ENCODE assay signal across 9 mouse cellular contexts in genomic region chr5:33689852-33690645, GRCm38 (mm10). TPM values are rescaled to one million over a fixed set of nuclear protein-coding genes. Genes with fewer than 3 reads are reported as not detected.
DNase-seq lines count a peak whose midpoint lies in the region; ATAC-seq and TF ChIP-seq lines count a peak whose summit lies in the region.
"Had no signal": no experiment of that assay in that cellular context is flagged by ENCODE, and none has a peak within 500 bp of the region (broad histone marks: within the 10 kb centered on the region; RNA-seq: fewer than 3 reads in every experiment).

No protein-coding gene starts in this region.

- H3K9ac ChIP-seq in heart, postnatal 0 days (replicated peaks; ENCODE audit: low read depth, low read length), result no peak overlapping the region
- H3K9ac ChIP-seq in midbrain, embryonic 16.5 days (ENCODE audit: low read depth, low read length), result no peak overlapping the region

- peaks cover 11% of the 10 kb centered on the region for H3K4me1 ChIP-seq in heart, postnatal 0 days (ENCODE audit: control insufficient read depth, insufficient read depth)
- H3K4me1 ChIP-seq in midbrain, embryonic 16.5 days (ENCODE audit: control insufficient read depth, insufficient read depth, low read length), result peaks cover 16% of the 10 kb centered on the region

- no peak for TF ChIP-seq CTCF in heart, postnatal 0 days (IDR thresholded peaks at IDR 0.05; ENCODE audit: low read depth)

- H3K9me3 ChIP-seq in heart, postnatal 0 days (replicated peaks; ENCODE audit: control insufficient read depth, low read length), result no peaks in the 10 kb centered on the region
- H3K9me3 ChIP-seq in midbrain, embryonic 16.5 days (replicated peaks; ENCODE audit: control insufficient read depth, low read length, poor library complexity, severe bottlenecking), result no peaks in the 10 kb centered on the region
- H3K9me3 ChIP-seq: megakaryocyte, embryonic 14.5 days had no signal

- no peaks in the 10 kb centered on the region for H3K27me3 ChIP-seq in heart, postnatal 0 days (ENCODE audit: control insufficient read depth, insufficient read depth, low read length)
- peaks cover 24% of the 10 kb centered on the region for H3K27me3 ChIP-seq in midbrain, embryonic 16.5 days (ENCODE audit: control insufficient read depth, insufficient read depth, low read depth, low read length)

- TF ChIP-seq EP300 in heart, postnatal 0 days (IDR thresholded peaks at IDR 0.05; ENCODE audit: low read depth), result no peak

- peak; percentile 22 for DNase-seq in gastrocnemius, adult 18-20 months (ENCODE audit: low spot score)
- no peak for DNase-seq in gastrocnemius, postnatal 4 days (ENCODE audit: low spot score in 2 of 2)
- DNase-seq in heart, postnatal 0 days (ENCODE audit: low spot score), result peak; percentile 37
- DNase-seq in kidney, postnatal 36 days, result peak; percentile 62 to 82
- no peak for DNase-seq in yolk sac, embryonic 10.5 days (ENCODE audit: low spot score)
- no peak for DNase-seq in ovary, adult 18-20 months (ENCODE audit: low spot score)
- DNase-seq in left cerebral cortex, postnatal 4 days, result no peak

- H3K36me3 ChIP-seq in heart, postnatal 0 days (replicated peaks; ENCODE audit: control insufficient read depth, insufficient read depth, low read length), result no peaks in the 10 kb centered on the region
- H3K36me3 ChIP-seq in midbrain, embryonic 16.5 days (ENCODE audit: control insufficient read depth, insufficient read depth, low read length), result no peaks in the 10 kb centered on the region

- H3K27ac ChIP-seq in heart, postnatal 0 days (ENCODE audit: low read depth), result peak overlapping the region; percentile 67
- H3K27ac ChIP-seq in midbrain, embryonic 16.5 days (ENCODE audit: low read length), result peak overlapping the region; percentile 42; the same call in 1 of the 2 replicates

- H3K4me2 ChIP-seq in heart, postnatal 0 days (ENCODE audit: low read depth, low read length), result no peak overlapping the region
- H3K4me2 ChIP-seq in midbrain, embryonic 16.5 days (ENCODE audit: low read length), result peak overlapping the region; percentile 14; the same call in 1 of the 2 replicates

- ATAC-seq in heart, postnatal 0 days (ENCODE audit: insufficient read depth, low read depth), result peak; percentile 68
- peak; percentile 30; the same call in 1 of the 2 replicates for ATAC-seq in midbrain, embryonic 16.5 days

- intact Hi-C loops in left cerebral cortex, postnatal 4 days (cut with DNase I), result loop anchor here (5.0 kb wide), 1 partner anchor 37 kb away; no protein-coding TSS in a partner anchor

- 69% methylated on average over 11 of the region's 11 CpGs for WGBS in heart, postnatal 0 days
- WGBS in midbrain, embryonic 16.5 days, result 57% methylated on average over 11 of the region's 11 CpGs

- no peak overlapping the region for H3K4me3 ChIP-seq in heart, postnatal 0 days (ENCODE audit: low read depth, low read length)
- no peak overlapping the region for H3K4me3 ChIP-seq in midbrain, embryonic 16.5 days (ENCODE audit: low read depth, low read length)
- H3K4me3 ChIP-seq: megakaryocyte, embryonic 14.5 days had no signal

RNA-seq across cellular contexts. Expression of gene Fgfr3, which starts 31.4 kb away (rescaled TPM):
- total RNA-seq in gastrocnemius, adult 18-20 months (2021), result 1 to 10 TPM; 3.5 to 5.7 TPM
- 1 to 10 TPM; 2.2 to 2.6 TPM for total RNA-seq in gastrocnemius, postnatal 4 days (2021)
- 12.5 and 19.8 TPM in 2 replicates for total RNA-seq in heart, postnatal 0 days (2014; rRNA removed; ENCODE audit: low replicate concordance)
- polyA plus RNA-seq in heart, postnatal 0 days (2015; fragmentation: Nextera tagmentation; extraction: Ambion mirVana), result 1.4 and 2.0 TPM in 2 replicates
- 19.1 and 23.9 TPM in 2 replicates for polyA plus RNA-seq in midbrain, embryonic 16.5 days (2015; fragmentation: Nextera tagmentation; extraction: Ambion mirVana)
- 10 to 100 TPM; 59.3 to 59.7 TPM for total RNA-seq in left cerebral cortex, postnatal 4 days (2021)

RNA-seq across cellular contexts. Expression of gene Tmem129, which starts 31.8 kb away (rescaled TPM):
- total RNA-seq in gastrocnemius, adult 18-20 months (2021), result 1 to 10 TPM; 8.4 TPM
- 10 to 100 TPM; 26.5 to 27.1 TPM for total RNA-seq in gastrocnemius, postnatal 4 days (2021)
- 21.7 and 57.9 TPM in 2 replicates for total RNA-seq in heart, postnatal 0 days (2014; rRNA removed; ENCODE audit: low replicate concordance)
- 23.8 and 27.0 TPM in 2 replicates for polyA plus RNA-seq in heart, postnatal 0 days (2015; fragmentation: Nextera tagmentation; extraction: Ambion mirVana)
- polyA plus RNA-seq in midbrain, embryonic 16.5 days (2015; fragmentation: Nextera tagmentation; extraction: Ambion mirVana), result 29.1 and 29.7 TPM in 2 replicates
- 10 to 100 TPM; 15.2 to 17.6 TPM for total RNA-seq in left cerebral cortex, postnatal 4 days (2021)

RNA-seq across cellular contexts. Expression of gene Tacc3, which starts 32.1 kb away (rescaled TPM):
- total RNA-seq in gastrocnemius, adult 18-20 months (2021), result 1 to 10 TPM; 1.3 to 1.7 TPM
- 10 to 100 TPM; 31.2 to 33.7 TPM for total RNA-seq in gastrocnemius, postnatal 4 days (2021)
- total RNA-seq in heart, postnatal 0 days (2014; rRNA removed; ENCODE audit: low replicate concordance), result 42.1 and 51.1 TPM in 2 replicates
- 35.2 and 39.4 TPM in 2 replicates for polyA plus RNA-seq in heart, postnatal 0 days (2015; fragmentation: Nextera tagmentation; extraction: Ambion mirVana)
- polyA plus RNA-seq in midbrain, embryonic 16.5 days (2015; fragmentation: Nextera tagmentation; extraction: Ambion mirVana), result 25.0 and 28.4 TPM in 2 replicates
- 10 to 100 TPM; 14.9 to 15.3 TPM for total RNA-seq in left cerebral cortex, postnatal 4 days (2021)

RNA-seq across cellular contexts. Expression of gene Slbp, which starts 37.7 kb away (rescaled TPM):
- total RNA-seq in gastrocnemius, adult 18-20 months (2021), result 1 to 10 TPM; 5.7 to 8.1 TPM
- total RNA-seq in gastrocnemius, postnatal 4 days (2021), result 10 to 100 TPM; 38.4 to 42.2 TPM
- 27.4 and 90.6 TPM in 2 replicates for total RNA-seq in heart, postnatal 0 days (2014; rRNA removed; ENCODE audit: low replicate concordance)
- 65.4 and 65.8 TPM in 2 replicates for polyA plus RNA-seq in heart, postnatal 0 days (2015; fragmentation: Nextera tagmentation; extraction: Ambion mirVana)
- 119 and 123 TPM in 2 replicates for polyA plus RNA-seq in midbrain, embryonic 16.5 days (2015; fragmentation: Nextera tagmentation; extraction: Ambion mirVana)
- 10 to 100 TPM; 36.1 to 39.2 TPM for total RNA-seq in left cerebral cortex, postnatal 4 days (2021)

Comparison
In these comparisons a context has a peak if more than half of its experiments do, and no peak if none do; other contexts are left out.
1. DNase-seq: peak in gastrocnemius, adult 18-20 months (single experiment), heart, postnatal 0 days (single experiment) and kidney, postnatal 36 days (2 of 2); none in gastrocnemius, postnatal 4 days (0 of 2), yolk sac, embryonic 10.5 days (single experiment), ovary, adult 18-20 months (single experiment) and left cerebral cortex, postnatal 4 days (single experiment).
2. RNA of gene Tacc3, which starts 32.1 kb away (total RNA-seq): 42.1 to 51.1 TPM in heart, postnatal 0 days, 31.2 to 33.7 TPM in gastrocnemius, postnatal 4 days and 14.9 to 15.3 TPM in left cerebral cortex, postnatal 4 days; 1.3 to 1.7 TPM in gastrocnemius, adult 18-20 months; every median in the first group is over 4 times any median in the second.